Mouse (Mus musculus) kidney, postnatal 14 days (tissue): Measurements from ENCODE around the gene Casp3.
"Not testable (repeated sequence)": the region's sequence is repeated elsewhere in the genome, so short reads cannot be mapped to it uniquely, and the experiment has no call there.

ENCODE experiments used
- DNase-seq: peaks from one replicate; pipeline ENCODE4 v3.0.0; 2022; ENCODE audit warnings: mixed read lengths

Gene Casp3

GRCm38 (mm10) chr8:46616879-46617689, at the start of gene Casp3, which contains the start of gene Primpol:
Gene Casp3 (plus strand): TSS chr8:46617291.
Gene Primpol (minus strand): TSS chr8:46617212.
- DNase-seq, result peak; percentile 99

- no peak for DNase-seq
Measured at GRCm38 (mm10) chr8:46567946-46568345, 49.1 kb upstream of the Casp3 start.

GRCm38 (mm10) chr8:46568942-46569341, 48.1 kb upstream of the Casp3 start:
- DNase-seq, result no peak

- DNase-seq, result no peak
Measured at GRCm38 (mm10) chr8:46569659-46570441, 47.2 kb upstream of the Casp3 start.

GRCm38 (mm10) chr8:46570673-46571072, 46.4 kb upstream of the Casp3 start:
- no peak for DNase-seq

GRCm38 (mm10) chr8:46573446-46573845, 43.6 kb upstream of the Casp3 start:
- no peak for DNase-seq

GRCm38 (mm10) chr8:46573964-46574363, 43.1 kb upstream of the Casp3 start:
- DNase-seq, result no peak

- DNase-seq, result no peak
Measured at GRCm38 (mm10) chr8:46578794-46579193, 38.3 kb upstream of the Casp3 start.

DNA sequence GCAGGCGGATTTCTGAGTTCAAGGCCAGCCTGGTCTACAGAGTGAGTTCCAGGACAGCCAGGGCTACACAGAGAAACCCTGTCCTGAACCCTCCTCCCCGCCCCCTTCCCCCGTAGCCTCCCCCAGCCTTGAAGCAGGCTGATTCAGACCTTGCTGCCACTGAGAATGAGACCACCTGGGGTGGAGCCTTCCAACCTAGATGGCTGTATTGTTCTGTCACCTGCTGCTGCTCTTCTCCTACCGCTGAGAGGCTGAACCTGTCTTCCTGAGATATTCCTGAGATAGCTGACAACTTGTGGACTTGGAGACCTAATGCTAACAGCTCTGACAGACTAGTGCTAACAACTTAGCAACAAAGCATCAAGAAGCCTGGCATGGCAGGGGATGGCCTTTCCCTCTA, 32.8 kb upstream of the Casp3 start:
- not testable (repeated sequence) for DNase-seq

DNA sequence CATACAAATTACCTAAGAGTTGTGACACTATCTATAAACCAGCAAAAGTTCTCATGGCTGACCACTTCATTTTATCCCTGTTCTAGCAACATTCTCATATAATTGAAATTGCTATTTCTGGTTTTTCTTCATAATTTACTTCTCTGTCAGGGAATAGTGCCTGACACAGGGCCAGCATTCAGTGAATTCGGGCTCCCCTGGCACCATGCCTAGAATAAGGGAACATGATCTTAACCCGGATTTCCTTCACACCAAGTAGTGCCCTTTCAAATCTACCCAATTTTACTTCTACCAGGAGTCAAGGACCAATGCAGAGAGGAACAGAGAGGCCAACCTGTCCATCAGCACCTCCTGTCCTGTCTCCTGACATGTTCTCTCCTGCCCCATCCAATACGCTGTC, 31.5 kb upstream of the Casp3 start:
- no peak for DNase-seq

DNA sequence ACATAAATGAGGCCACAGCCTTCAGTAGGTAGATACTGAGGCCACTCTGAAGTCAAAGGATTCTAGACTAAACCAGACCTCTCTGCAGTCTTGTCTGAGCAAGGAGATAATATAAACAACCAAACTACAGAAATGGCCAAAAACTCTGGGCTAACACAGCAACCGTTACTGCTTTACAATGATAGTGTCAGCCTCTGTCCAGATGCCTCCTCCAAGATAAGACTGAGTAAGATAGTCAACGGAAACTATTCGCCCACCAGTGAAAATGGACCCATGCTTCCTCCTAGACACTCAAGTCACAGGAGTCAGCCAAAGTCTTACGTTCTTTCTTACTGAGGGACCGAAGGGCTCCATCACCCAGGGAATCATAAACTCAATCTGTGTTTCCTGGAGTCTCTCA, 29.2 kb upstream of the Casp3 start:
- DNase-seq, result no peak

- DNase-seq, result no peak
Measured at GRCm38 (mm10) chr8:46588663-46589062, 28.4 kb upstream of the Casp3 start.

- no peak for DNase-seq
Measured at GRCm38 (mm10) chr8:46593067-46593466, 24.0 kb upstream of the Casp3 start.

DNA sequence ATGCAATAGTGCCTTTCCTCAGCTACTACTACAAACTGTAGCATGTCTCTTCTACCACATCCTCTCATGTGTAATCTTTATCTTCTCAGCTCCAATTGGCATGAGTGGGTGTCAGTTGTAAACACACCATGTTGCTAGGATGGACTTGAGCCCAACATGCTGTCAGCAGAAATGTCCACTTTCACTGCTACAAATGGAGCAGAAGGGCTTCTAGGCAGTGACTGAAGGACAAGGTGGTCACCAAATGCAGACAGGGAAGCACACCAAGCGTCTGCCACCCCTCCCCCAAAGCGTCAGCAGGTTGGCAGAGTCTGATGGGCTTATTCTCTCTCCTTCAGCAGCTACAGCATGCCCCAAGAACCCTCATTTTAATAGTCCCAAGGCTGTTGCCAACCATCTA, 23.3 kb upstream of the Casp3 start:
- DNase-seq, result no peak

- DNase-seq, result peak; percentile 42
Measured at GRCm38 (mm10) chr8:46595593-46595992, 21.5 kb upstream of the Casp3 start.

DNA sequence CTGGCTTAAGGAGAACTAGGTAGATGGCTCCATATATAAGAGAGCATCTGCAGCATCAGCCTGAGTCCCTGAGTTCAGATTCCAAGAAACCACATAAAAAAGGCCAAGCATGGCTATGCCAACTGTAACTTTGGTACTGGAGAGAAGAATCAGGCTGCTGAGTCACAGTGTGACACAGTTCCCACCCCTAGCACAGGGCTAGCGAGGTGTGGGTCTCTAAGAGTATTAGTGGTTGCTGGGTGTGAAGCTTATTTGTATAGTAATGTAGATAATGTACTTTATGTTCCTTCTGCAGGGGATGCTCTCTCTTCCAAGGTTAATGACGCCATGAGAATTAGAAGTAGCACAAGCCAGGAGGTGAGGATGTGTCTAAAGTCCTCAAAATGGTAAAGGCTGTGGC, 20.6 kb upstream of the Casp3 start:
- no peak for DNase-seq

DNA sequence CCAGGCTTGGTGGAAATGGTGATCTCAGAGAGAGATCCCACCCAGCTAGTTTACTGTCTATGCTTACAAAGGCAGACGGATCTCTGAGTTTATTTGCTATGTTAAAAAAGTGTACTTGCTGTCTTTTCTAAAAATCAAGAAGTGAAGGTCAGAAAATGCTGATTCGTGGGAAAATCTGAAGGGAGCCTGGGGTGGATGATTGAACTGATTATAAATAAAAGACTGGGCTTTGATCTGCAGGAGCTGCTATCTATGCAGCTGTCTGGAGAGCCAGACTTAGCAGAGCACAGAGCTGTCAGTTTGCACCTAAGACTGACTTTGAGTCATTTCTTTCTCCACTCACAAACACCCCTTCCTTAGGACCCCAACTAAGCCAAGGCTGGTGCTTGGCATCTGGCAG, 19.7 kb upstream of the Casp3 start:
- DNase-seq, result no peak

GRCm38 (mm10) chr8:46598114-46598513, 19.0 kb upstream of the Casp3 start:
- no peak for DNase-seq

DNA sequence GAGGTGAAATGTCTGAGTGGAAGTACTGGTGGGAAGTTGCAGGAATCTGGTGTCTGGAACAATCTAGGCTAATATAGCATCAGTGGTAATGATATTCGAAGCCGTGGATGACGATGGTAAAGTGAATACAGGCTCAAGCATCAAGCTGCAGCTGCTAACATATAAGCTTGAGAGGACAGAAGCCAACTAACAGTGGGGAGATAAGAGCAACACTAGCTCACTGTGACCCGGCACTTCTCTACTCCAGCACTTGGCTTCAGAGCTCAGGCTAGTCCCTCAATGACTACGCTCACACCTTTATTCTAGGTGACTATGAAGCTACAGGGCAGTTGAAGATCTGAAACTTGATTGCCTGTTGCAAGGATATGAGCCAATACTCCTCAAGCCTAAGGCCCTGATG, 18.3 kb upstream of the Casp3 start:
- DNase-seq, result no peak

DNA sequence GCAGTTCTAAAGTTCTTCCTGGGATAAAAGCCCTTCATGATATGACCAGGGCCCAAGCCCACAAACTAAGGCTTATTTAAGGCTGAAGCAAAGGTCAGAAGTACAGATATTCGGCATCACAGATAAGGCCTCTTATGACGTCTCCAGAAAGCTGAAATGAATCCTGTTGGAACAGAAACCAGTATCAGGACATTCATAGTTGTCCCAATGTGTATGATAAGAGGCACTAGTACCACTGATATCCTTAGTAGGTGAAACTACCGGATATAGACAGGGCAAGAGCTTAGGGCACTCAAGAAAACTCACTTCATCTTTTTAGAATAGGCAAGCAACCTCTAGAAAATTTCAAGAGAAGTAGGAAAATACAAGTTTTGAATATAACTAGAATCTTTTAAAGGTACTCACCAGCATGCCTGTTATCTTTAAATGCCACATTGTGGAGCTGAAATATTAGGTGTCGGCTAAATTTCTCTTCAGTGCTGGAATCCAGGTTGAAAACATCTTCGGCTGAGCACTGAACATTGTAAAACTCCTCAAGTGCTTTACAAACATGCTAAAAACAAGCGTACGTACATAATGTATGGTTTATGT, 17.7 kb upstream of the Casp3 start:
- DNase-seq, result no peak

- peak; percentile 10 for DNase-seq
Measured at GRCm38 (mm10) chr8:46600959-46601707, 16.0 kb upstream of the Casp3 start.

DNA sequence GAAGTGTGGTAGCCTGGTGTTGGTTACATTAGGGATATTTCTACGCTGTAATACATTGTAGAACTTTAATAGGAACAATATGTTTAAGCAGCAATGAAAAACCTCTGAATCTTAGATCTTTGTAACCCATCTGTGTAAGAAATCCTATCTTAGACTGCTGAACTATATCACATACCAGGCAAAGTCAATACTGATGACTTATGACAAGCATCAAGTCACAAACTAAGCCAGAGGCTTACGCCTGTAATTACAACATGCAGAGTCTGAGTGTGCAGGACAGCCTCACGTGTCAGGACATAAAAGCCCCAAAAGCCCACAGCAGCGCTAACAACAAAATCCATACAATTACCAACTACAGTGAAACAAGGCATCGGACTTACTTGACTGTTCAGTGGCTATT, 13.5 kb upstream of the Casp3 start:
- no peak for DNase-seq

GRCm38 (mm10) chr8:46606930-46607329, 10.2 kb upstream of the Casp3 start:
- DNase-seq, result no peak
